Mouse (Mus musculus) gastrocnemius, adult 8-10 months (tissue): ENCODE data around the gene Mthfr. TPM values are rescaled to one million over a fixed set of nuclear protein-coding genes. Genes with fewer than 3 reads are reported as not detected.

Experiments used
- DNase-seq, 2 experiments: peaks; one replicate each; pipeline ENCODE4 v3.0.0; 2022; ENCODE audit warnings: low spot score in 2 of 2
- total RNA-seq, 4 experiments: library from RNA; stranded (reverse); gene quantifications; 2 replicates each; pipeline ENCODE4 v1.2.4; 2022

The Mthfr gene
- total RNA-seq, 4 experiments from 2014 or later = 4.8 to 7.0 (median 6.3) TPM

DNA sequence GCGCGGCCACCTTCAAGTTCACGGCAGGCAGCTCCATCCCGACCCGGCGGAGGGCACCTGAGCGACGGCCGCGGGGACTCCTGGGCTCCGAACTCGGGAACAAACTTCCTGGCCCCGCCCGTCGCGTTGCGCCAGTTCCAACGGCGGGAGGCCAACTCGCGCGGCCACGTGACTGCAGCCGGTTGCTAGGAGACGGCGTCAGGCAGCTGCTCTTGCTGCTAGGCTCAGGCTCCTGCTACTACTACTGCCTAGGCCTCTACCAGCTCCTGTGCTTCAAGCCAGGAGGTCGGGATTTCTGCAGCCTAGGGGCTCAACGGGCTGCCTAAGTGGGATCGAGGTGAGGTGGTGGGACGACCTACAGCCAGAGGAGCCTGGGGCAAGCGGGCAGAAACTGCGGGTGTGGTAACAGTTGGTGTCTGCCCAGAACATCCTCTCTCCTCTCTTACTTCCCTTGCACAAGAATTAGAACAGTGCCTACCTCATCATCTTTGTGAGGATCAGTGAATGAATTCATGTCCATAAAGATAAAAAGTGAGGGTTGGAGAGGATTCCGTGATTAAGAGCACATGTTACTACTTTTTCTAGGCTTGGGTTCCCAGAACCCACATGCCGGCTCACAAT, 49.1 kb downstream of the Mthfr start, which contains the start of gene Agtrap:
Gene Agtrap (minus strand): TSS at position 125 of the 621 bp plus-strand sequence.
- DNase-seq = peak; percentile 92 to 93

DNA sequence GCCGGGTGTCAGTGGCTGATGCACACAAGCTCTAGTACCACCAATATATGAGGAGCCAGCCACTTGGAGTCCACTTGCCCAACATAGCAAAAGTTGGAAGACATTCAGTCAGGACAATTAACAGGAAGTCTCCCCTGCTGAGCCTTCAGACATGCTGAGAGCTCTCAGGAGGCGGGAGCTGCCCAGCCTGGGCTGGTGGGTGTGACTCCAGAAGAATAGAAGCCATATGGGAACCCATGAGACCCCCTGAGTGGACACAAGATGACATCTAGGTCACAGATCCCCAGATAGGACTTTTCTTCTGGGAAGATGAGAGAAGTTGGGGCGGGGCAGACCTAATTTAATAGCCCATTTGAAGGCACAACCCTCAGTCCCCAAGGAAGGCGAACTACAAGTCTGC, 50.3 kb downstream of the Mthfr start:
- no peak for DNase-seq

DNA sequence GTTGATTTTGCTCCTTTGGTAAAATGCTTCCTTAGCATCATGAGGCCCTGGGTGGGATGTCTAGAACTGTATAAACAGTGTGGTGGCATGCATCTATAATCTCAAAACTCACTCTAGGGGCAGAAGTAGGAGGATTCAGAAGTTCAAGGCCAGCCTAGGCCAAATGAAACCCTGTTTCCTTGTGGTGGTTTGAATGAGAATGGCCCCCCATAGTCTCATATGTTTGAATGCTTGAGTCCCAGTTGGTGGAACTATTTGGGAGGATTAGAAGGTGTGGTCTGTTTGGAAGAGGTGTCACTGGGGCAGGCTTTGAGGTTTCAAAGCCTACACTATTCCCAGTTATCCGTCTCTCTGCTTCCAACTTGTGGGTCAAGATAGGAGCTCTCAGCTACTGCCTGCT, 52.3 kb downstream of the Mthfr start:
- DNase-seq = no peak

DNA sequence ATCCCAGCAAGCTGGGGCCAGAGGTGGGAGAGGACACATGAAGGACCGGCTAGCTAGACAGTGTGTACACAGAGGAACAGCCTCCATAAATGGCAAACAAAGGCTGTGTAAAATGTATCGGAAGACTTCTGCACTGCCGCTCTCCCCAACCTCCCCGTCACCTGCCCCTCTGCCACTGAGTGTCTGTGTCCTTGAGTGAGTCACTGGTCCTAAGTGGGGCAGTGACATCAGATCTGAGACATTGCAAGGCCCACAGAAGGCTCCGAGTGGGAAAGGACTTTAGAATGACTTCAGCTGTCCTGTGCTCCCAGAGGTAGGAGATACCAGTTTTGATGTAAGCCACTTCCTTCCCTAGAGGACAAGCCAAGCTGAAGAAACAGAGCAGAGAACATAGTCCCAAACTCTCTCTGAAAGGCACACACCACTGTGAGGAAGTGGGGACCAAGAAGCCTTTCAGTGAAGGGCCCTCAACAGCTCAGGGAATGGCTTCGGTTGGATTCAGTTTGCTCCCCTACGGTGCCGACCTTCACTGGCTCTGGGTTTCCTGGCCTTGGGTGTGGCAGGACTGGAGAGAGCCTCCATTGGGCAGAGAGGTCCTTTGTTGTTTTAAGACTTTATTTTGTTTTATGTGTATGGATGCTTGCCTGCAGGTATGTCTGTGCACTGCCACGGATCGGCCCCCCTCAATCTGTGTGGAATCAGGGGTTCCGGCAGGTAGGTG, 53.8 kb downstream of the Mthfr start:
- no peak for DNase-seq

DNA sequence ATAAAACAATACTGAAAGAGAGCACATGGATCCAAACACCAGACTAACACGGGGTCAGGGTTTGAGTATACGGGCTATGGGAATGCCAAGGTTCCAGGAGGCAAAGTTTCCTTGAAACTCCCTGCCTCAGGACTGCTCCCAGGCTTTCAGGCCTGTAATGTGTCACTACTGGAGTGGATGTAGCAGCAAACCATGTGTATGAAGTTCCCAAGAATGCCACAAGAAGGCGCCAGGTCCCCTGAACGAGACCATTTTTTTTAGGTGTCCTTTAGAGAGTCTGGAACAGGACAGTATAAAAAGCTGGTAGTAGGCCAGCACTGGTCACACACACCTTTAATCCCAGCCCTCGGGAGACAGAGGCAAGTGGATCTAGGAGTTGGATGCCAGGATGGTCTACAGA, 55.3 kb downstream of the Mthfr start:
- DNase-seq = no peak

DNA sequence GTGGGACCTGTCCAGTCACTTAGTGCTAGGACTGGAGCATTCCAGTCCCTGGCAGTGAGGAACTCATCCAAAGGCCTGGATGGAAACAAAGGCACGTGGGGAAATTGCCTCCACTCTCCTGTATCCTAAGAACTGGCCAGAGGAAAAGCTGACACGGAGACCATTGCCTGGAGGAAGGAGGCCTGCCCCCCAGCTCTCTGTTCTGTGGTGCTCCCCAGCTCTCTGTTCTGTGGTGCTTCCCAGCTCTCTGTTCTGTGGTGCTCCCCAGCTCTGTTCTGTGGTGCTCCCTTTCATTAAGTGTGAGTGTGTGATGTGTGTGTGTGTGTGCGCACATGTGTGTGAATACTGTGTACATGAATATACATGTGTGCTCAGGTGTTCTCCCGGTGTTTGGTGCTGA, 56.2 kb downstream of the Mthfr start:
- no peak for DNase-seq

DNA sequence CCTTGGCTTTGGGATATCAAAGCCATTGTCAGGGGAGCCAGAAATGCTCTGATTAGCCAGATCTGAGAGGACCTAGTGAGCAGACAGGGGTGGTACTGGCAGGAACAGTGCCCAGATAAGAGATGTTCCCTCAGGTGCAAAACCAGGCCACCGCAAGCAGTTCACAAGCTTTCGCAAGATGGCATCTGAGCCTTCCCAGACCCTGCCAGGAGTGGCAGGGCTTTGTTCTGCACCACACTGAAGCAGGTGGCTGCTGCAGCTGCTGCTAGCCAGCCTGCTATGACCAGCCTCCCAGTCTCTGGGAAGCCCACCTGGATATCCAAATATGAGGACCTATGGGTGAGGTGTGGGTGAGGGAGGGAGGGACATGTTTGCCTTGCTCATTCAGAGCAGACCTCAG, 59.1 kb downstream of the Mthfr start:
- DNase-seq = no peak

DNA sequence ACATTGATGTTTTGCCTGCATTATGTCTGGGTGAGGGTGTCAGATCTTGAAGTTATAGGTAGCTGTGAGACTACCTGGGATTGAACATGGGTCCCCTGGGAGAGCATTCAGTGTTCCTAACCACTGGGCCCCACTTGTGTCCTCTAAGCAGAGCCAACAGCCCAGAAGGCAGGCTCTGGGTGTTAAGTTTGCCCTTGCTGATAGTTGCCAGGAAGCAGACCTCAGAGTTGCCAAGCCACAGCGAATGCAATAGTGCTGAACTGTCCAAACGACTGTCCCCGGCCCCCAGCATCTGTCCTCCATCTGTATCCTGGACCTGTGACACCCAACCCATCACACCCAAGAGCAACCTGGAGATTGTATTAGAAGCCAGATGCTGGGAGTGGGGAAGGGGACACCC, 59.8 kb downstream of the Mthfr start:
- DNase-seq = no peak

DNA sequence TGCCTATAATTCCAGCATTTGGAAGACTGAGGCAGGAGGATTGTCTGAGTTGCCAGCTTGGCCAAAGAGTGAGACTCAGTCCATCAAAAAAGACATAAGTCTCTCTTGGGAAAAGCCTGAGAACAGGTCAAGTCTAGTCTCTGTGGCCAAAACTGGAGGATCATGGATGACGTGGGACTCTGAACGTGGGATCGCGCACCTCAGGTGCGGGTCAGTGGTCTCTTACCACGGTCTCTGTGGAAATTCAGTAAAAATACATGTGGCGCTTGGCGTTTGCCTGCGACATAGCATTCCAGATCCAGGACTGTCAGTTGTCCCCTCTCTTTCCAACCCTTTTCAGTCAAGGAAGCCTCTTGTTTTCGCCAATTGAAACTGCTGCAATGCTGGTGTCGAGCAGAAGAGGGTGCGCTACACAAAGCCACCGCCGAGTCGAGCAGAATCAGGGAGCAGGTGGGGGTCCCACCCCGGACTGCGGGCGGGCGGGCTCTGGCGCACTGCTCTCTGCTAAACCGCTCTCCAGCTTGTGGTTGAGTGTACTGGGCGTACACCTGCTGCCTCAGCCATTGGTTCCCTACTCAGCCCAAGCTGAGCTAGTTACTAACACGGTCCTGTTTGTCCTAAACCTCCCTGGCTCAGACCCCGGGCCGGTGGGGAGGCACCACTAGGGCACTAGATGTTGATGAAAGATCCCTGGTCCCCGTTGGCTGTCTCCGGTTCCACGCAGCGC, 63.1 kb downstream of the Mthfr start:
- peak; percentile 36 to 42 for DNase-seq

DNA sequence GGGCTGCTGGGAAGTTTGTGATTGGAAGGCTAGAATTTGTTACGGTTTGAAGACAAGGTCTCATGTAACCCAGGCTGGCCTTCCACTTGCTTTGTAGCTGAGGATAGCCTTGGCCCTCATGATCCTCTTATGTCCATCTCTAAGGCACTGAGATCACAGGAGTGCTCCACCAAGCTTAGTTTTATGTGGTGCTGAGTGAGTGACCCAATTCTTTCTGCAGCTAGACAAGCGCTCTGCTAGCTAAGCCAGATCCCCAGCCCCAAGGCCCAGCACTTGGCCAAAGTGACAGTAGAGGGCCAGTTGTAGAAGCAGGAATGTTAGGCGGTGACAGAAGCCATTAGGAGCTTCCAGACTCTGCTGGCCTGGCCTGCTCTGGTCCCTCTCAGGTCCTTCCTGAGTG, 65.3 kb downstream of the Mthfr start:
- no peak for DNase-seq

DNA sequence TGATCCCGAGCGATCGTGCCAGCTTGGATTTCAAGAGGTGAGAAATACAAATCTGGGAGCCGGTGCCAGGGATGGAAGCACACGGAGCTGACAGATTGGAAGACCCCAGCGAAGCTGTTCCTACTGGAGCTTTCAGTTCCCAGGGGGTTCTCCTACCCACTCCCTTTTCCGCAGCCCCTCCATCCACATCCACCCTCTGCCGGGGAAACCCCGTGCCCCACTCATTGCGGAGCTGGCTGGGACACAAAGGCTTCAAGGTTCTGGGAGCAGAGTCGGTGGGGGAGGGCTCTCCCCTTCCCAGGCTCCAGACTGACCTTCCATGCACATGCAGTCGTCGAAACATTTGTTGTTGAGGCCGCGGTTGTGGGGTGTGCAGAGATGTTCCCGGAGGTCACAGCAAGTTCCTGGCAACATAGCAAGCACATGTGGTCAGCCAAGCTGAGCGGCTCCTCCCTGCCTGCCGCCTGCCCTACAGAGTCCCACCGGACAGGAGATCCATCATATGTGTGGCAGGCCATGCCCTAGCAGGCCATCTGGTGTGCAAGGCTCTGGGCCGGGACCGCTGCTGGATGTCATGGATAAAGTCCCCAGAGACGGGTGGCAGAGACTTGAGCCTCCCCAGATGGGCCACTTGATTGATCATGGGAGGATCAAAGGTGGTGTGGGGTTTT, 68.9 kb downstream of the Mthfr start:
- DNase-seq = no peak

DNA sequence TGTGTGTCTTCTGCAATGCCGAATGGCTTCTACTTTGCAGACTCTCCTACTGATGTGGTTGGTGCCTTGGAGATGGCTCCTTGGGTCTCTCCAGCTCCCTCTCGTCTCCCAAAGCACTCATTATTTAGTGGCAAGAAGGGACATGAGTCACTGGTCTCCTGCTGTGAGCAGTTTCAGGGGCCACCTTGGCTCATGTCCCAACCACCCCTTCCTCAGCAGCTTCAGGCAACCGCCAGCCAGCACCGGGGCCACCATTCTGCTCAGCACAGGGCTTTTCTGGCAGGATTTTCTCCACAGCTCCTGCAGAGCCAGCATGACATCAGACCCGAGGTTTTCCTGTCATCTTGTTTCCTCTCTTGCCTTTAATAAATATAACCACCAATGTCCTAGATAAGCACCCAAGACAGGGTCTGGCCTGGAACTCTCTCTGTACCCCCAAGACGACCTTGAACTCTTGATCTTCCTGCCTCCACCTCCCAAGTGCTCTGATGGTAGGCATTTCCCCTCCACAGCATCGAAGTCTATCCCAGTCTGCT, 69.8 kb downstream of the Mthfr start:
- no peak for DNase-seq

Other genes with a start within 250 kb of the Mthfr start
- 1 to 10 TPM in 2 of 4 experiments, under 1 TPM in 2; 0.70 to 1.4 (median 0.89) TPM for gene Zfp984, start 229.3 kb upstream of the Mthfr start, total RNA-seq
- 10 to 100 TPM; 10.2 to 11.5 (median 10.5) TPM for gene Zfp933, start 190.7 kb upstream of the Mthfr start, total RNA-seq
- 1 to 10 TPM; 3.6 to 5.1 (median 4.8) TPM for gene Miip, start 170.3 kb upstream of the Mthfr start, total RNA-seq
- 1 to 10 TPM; 5.1 to 9.2 (median 6.7) TPM for gene Fv1, start 170.1 kb upstream of the Mthfr start, total RNA-seq
- gene Mfn2, start 134.4 kb upstream of the Mthfr start, total RNA-seq = 100 to 1,000 TPM; 389 to 516 (median 444) TPM
- gene Plod1, start 102.3 kb upstream of the Mthfr start, total RNA-seq = 10 to 100 TPM; 14.7 to 17.0 (median 15.5) TPM
- 10 to 100 TPM; 19.8 to 21.4 (median 20.5) TPM for gene 2510039O18Rik, start 98.2 kb upstream of the Mthfr start, total RNA-seq
- gene Nppb, start 53.3 kb upstream of the Mthfr start, total RNA-seq = not detected
- gene Nppa, start 38.4 kb upstream of the Mthfr start, total RNA-seq = under 1 TPM in 3 of 4 experiments, not detected in 1; 0.34 to 0.46 (median 0.39) TPM
- 1 to 10 TPM; 4.1 to 5.3 (median 4.7) TPM for gene Clcn6, start 256 bp upstream of the Mthfr start, total RNA-seq
- 10 to 100 TPM; 11.8 to 15.2 (median 13.8) TPM for gene Agtrap, start 49.0 kb downstream of the Mthfr start, total RNA-seq
- 10 to 100 TPM; 11.6 to 19.1 (median 15.1) TPM for gene Mad2l2, start 91.3 kb downstream of the Mthfr start, total RNA-seq
- not detected for gene Draxin, start 91.6 kb downstream of the Mthfr start, total RNA-seq
- gene Fbxo6, start 113.1 kb downstream of the Mthfr start, total RNA-seq = 10 to 100 TPM; 44.3 to 53.2 (median 47.5) TPM
- 10 to 100 TPM in 1 of 4 experiments, 1 to 10 TPM in 3; 7.3 to 11.0 (median 8.3) TPM for gene Fbxo44, start 121.4 kb downstream of the Mthfr start, total RNA-seq
- gene Fbxo2, start 121.5 kb downstream of the Mthfr start, total RNA-seq = under 1 TPM in 3 of 4 experiments, not detected in 1; 0.36 to 0.67 (median 0.48) TPM
- under 1 TPM in 2 of 4 experiments, not detected in 2; 0.10 to 0.11 TPM for gene Disp3, start 248.9 kb downstream of the Mthfr start, total RNA-seq